Mouse (Mus musculus) kidney, embryonic 16.5 days (tissue): ENCODE data around the gene Bcl2a1d. TPM values are rescaled to one million over a fixed set of nuclear protein-coding genes. Genes with fewer than 3 reads are reported as not detected.
"Not testable (repeated sequence)": the region's sequence is repeated elsewhere in the genome, so short reads cannot be mapped to it uniquely, and the experiment has no call there.

Experiments used
- ATAC-seq: fragments of 200-750 bp; cut with Nextera tagmentation; 2 replicates; pipeline ENCODE4 v1.8.0; 2017; ENCODE audit warnings: moderate TSS enrichment; ENCODE audit not compliant: low FRiP score, low TSS enrichment
- H3K27ac ChIP-seq: fragments of 300-500 bp; sonication (generic); 2 replicates; pipeline ENCODE4 v1.5.1; 2014; ENCODE audit warnings: low read length
- H3K27me3 ChIP-seq: fragments of 300-500 bp; sonication (generic); 2 replicates; pipeline ENCODE4 v1.6.1; 2014; ENCODE audit warnings: low read length, control low read depth, mixed read lengths; ENCODE audit not compliant: insufficient read depth
- H3K36me3 ChIP-seq: fragments of 300-500 bp; sonication (generic); 2 replicates; pipeline ENCODE4 v1.6.1; 2014; ENCODE audit warnings: low read length, control low read depth, mixed read lengths; ENCODE audit not compliant: insufficient read depth
- H3K4me1 ChIP-seq: fragments of 300-500 bp; sonication (generic); 2 replicates; pipeline ENCODE4 v1.6.1; 2014; ENCODE audit warnings: low read length, control low read depth, mixed read lengths; ENCODE audit not compliant: insufficient read depth
- H3K4me2 ChIP-seq: fragments of 300-500 bp; sonication (generic); replicated peaks from 2 replicates; pipeline ENCODE4 v1.6.1; 2014; ENCODE audit warnings: low read depth, low read length
- H3K4me3 ChIP-seq: fragments of 300-500 bp; sonication (generic); 2 replicates; pipeline ENCODE4 v1.5.1; 2014; ENCODE audit warnings: mild to moderate bottlenecking, low read length
- H3K9ac ChIP-seq: fragments of 300-500 bp; sonication (generic); replicated peaks from 2 replicates; pipeline ENCODE4 v1.6.1; 2014; ENCODE audit warnings: low read length
- H3K9me3 ChIP-seq: fragments of 300-500 bp; sonication (generic); 2 replicates; pipeline ENCODE4 v1.6.1; 2016; ENCODE audit warnings: low read length, control low read depth
- WGBS: fragments of 180-500 bp; shearing (Covaris S2); extraction: QIAGEN DNeasy Blood & Tissue Kit; methylation state at CpG from one replicate; pipeline ENCODE4 v1.1.7; 2014; 5-methylcytosine and 5-hydroxymethylcytosine counted together
- polyA plus RNA-seq: library from polyadenylated mRNA; unstranded; fragments of >200 nt; fragmentation: Nextera tagmentation; extraction: Ambion mirVana; gene quantifications from 2 replicates; pipeline ENCODE4 v1.2.1, GENCODE M21; 2015

Bcl2a1d gene
- polyA plus RNA-seq, 1 experiment from 2014 or later, result 0.67 TPM

DNA sequence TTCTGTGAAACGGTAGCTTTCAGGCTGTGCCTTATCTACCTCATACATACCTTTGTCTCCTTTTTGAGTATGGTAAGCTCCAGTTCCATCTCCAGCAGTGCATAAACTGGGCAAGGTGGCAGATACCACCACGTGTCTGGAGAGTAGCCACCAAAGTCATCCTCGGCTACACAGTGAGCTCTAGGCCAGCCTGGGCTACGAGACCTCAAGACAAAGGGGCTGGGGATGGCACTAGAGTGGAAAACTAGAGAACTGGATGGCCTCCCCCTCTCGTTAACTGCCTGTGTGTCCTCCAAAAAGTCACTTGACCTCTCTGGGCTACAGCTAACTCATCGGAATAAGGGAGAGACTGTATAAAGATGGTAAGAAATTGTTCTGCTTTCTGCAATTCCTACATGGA, 22.4 kb downstream of the Bcl2a1d start:
- H3K27ac ChIP-seq, result no peak overlapping the region
- WGBS, result 86% methylated on average over 6 of the region's 6 CpGs
- no peak overlapping the region for H3K9ac ChIP-seq
- no peak overlapping the region for H3K4me3 ChIP-seq
- H3K4me2 ChIP-seq, result no peak overlapping the region
- no peaks in the 10 kb centered on the region for H3K4me1 ChIP-seq
- no peak for ATAC-seq
- no peaks in the 10 kb centered on the region for H3K27me3 ChIP-seq
- no peaks in the 10 kb centered on the region for H3K36me3 ChIP-seq
- H3K9me3 ChIP-seq, result no peaks in the 10 kb centered on the region

DNA sequence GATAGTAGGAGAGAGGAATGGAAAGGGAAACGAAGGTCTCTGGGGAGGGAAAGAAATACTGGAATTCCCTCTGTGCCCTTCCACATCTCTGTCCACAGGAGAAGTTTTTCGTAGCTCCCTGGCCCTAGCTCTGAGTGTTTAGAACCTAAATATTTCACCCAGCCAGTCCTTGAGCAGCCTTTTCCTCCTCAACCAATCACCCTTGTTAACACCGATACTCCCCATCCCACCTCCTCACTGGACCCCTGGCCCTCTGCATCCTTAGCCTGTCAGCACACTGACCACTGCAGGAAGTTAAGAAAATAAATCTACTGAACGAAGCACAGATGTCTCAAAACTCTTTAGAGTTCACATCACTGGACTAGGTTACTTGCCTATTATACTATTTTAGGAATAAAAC, 25.0 kb downstream of the Bcl2a1d start:
- Histone ChIP-seq H3K27ac (no peak overlapping the region), H3K4me1 (no peaks in the 10 kb centered on the region), H3K27me3 (no peaks in the 10 kb centered on the region), H3K9me3 (no peaks in the 10 kb centered on the region), H3K4me3 (no peak overlapping the region), H3K9ac (no peak overlapping the region), H3K4me2 (no peak overlapping the region), H3K36me3 (no peaks in the 10 kb centered on the region)
- 42% methylated on average over 4 of the region's 4 CpGs for WGBS
- peak; percentile 67; the same call in 1 of the 2 replicates for ATAC-seq

DNA sequence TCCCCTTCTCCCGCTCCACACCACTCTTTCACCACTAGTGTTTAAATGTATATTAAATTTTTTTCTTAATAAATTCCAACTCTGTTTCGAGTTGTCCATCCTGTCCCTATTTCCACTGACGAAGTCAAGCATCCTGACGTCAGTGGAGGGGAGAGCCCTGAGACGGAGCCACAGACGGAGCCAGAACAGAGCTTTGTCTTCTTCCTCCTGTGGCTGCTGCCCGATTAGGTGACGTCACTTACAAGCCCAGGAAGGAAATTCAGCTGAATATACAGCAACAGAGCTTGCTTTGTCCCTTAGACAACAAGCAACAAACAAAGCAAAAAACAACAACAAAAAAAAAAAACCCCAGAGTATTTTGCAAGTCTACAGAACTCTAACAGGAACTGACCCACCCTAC, 26.6 kb downstream of the Bcl2a1d start:
- not testable (repeated sequence) for H3K4me2 ChIP-seq, H3K27me3 ChIP-seq, H3K9me3 ChIP-seq, H3K36me3 ChIP-seq, H3K4me1 ChIP-seq, H3K4me3 ChIP-seq, H3K9ac ChIP-seq, H3K27ac ChIP-seq, ATAC-seq
- 88% methylated on average over 8 of the region's 8 CpGs for WGBS

DNA sequence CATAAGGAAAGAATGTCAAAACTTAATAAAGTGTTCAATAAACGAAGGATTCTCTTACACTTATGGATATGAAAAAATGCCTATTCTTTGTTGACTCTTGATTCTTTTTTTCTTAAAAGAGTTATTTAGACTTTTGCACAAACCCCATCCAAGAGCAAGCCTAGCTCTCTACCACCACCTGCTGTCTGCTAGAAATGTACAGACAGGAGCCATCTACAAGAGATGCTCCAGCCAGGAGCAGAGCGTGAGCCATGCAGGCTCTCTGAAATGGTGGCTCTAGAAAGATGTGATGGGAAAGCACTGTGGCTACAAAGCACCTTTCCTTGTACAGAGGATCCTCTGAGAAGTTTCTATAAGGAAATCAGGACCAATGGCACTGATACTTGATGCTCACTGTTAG, 33.0 kb downstream of the Bcl2a1d start:
- not testable (repeated sequence) for ATAC-seq, H3K4me3 ChIP-seq, H3K9ac ChIP-seq, H3K9me3 ChIP-seq, H3K27me3 ChIP-seq, H3K4me1 ChIP-seq, H3K36me3 ChIP-seq, H3K27ac ChIP-seq, H3K4me2 ChIP-seq
- no CpG with 5 or more reads among the region's 2 CpGs for WGBS

DNA sequence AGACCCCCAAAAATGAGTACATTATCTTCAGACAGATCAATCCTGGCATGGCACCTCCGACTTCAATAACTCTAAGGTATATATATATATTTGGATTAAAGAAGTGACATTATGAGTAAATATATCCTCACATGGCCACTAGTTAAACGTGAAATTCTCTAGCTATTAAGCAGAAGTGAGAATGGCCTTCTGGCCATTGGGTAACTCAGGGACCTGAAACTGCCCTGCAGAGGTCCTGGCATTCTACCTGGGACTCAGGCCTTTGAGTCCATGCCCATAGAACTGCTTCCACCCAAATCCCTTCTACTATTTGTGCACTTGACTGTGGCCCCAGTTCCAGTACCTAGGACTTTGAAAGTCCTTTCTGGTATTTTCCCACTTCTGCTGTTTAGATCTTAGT, 40.4 kb downstream of the Bcl2a1d start:
- ATAC-seq, H3K4me3 ChIP-seq, H3K27me3 ChIP-seq, H3K4me2 ChIP-seq, H3K9ac ChIP-seq, H3K4me1 ChIP-seq, H3K27ac ChIP-seq, H3K36me3 ChIP-seq, H3K9me3 ChIP-seq: not testable (repeated sequence)
- WGBS, result 85% methylated on average over 2 of the region's 2 CpGs

- H3K9me3 ChIP-seq, H3K4me3 ChIP-seq, ATAC-seq, H3K9ac ChIP-seq, H3K4me1 ChIP-seq, H3K27ac ChIP-seq, H3K36me3 ChIP-seq, H3K4me2 ChIP-seq, H3K27me3 ChIP-seq: not testable (repeated sequence)
- 94% methylated on average over 2 of the region's 3 CpGs for WGBS
Measured at GRCm38 (mm10) chr9:88689451-88689850, 42.3 kb downstream of the Bcl2a1d start.

- ATAC-seq, H3K9ac ChIP-seq, H3K27ac ChIP-seq, H3K36me3 ChIP-seq, H3K4me3 ChIP-seq, H3K9me3 ChIP-seq, H3K27me3 ChIP-seq, H3K4me2 ChIP-seq, H3K4me1 ChIP-seq: not testable (repeated sequence)
- WGBS, result 92% methylated on average over 1 of the region's 1 CpGs
Measured at GRCm38 (mm10) chr9:88686719-88687118, 45.0 kb downstream of the Bcl2a1d start.

Other genes starting within 250 kb of the Bcl2a1d start
- 91.9 and 99.8 TPM in 2 replicates for gene Syncrip, start 249.3 kb downstream of the Bcl2a1d start, polyA plus RNA-seq
- 11.8 and 13.9 TPM in 2 replicates for gene Zfp949, start 183.9 kb downstream of the Bcl2a1d start, polyA plus RNA-seq
- gene Trim43a, start 151.0 kb downstream of the Bcl2a1d start, polyA plus RNA-seq, result 0.07 and 0.09 TPM in 2 replicates
- gene Mthfsl, start 11.6 kb downstream of the Bcl2a1d start, polyA plus RNA-seq, result 37.9 and 50.8 TPM in 2 replicates
- gene Trim43c, start 107.2 kb upstream of the Bcl2a1d start, polyA plus RNA-seq, result 0.12 and 0.35 TPM in 2 replicates
- 0.24 TPM in 1 of 2 replicates, not detected in the other for gene Bcl2a1a, start 225.0 kb upstream of the Bcl2a1d start, polyA plus RNA-seq